Mouse (Mus musculus): Measurements from ENCODE around the gene Tspan5.

Gene Tspan5

DNA sequence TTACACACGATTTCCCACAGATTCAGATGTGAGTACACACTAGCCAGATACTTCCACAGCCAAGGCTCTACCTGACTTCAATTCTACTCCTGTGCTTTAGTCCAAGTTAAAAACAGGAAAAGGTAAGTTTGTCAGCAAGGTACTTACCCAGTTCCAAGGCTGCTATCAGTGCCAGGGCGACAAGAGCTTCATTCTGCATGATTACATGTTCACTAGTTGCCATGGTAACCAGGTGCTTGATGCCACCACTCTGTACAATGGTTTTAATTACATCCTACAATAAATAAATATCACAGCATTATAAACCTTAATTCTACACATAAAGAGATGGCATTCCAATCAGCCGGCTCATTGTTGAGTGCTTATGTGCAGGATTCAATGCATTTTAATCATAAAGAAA, 203.5 kb downstream of the Tspan5 start:
- DNase-seq (ENCODE audit: low spot score), result no peak

DNA sequence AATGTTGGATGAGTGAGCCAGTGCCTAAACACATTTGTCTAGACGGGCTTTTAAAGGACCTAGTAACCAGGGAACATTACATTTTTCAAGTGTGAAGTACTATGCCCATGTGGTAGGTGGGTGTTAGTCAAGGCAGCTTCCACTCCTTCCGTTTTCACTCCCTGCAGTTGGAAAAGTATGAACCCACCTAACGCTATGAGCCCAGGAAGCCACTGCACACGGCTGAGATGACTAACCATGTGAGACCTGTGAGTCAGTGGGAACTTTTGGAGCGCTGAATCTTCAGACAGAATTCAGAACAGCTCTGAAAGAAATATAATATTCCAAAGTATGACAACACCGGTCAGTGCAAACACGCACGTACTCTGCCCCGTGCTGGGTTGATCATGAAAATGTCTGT, 207.1 kb downstream of the Tspan5 start:
- no peak for DNase-seq (ENCODE audit: low spot score)

DNA sequence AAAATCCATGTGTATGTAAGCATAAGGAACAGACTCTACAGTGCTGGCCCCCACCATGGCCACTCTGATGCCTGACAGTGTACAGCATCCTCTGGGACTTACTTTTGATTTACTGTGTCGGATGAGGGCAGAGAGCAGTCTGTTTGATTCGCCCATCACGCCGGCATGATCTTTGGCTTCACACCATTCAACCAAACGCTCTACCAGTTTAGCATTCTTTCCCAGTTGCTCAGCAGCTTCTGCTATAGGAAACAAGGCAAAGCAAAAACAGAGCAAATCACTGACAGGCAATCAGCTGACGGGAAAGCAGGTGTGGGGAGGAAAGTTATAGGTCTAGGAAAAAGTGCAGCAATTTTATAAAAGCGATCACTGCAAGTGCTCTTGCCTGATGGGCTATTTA, 213.2 kb downstream of the Tspan5 start:
- no peak for DNase-seq (ENCODE audit: low spot score)

Measured in ovary, adult 18-20 months (tissue).